Mouse (Mus musculus): Measurements from ENCODE around the gene 9930021J03Rik. TPM values are rescaled to one million over a fixed set of nuclear protein-coding genes. Genes with fewer than 3 reads are reported as not detected.

Gene 9930021J03Rik
- polyA plus RNA-seq, 1 experiment from 2014 or later = 8.1 TPM

DNA sequence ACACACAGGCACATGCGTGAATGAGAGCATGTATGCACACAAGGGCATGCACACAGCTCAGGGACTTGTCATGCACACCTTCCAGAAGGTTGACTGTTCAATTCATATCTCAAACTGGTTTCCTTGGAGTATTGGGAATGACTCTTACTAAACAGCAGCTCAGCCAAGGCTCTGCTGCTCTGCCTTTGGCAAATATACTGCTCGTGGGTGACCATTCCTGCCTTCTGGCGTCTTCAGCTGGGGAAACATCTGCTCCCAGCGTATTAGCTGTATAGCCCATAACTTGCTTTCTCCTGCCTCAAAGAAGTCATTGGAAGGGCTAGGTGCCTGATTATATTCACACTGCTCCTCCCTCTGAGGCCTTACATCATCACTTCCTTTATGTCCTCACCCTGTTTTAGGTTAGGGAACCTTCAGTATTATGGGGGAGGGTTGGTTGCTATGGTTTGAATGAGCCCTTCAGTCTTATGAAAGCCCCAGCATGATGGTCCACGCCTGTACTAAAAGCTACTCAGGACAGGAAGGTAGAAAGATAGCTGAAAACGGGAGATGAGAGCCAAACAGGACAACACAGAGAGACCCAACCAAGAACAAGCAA lies 127.5 kb downstream of the 9930021J03Rik start:
- H3K4me1 ChIP-seq = no peaks in the 10 kb centered on the region
- no peak for ATAC-seq (replicated peaks)
- WGBS = 85% methylated on average over 6 of the region's 6 CpGs

DNA sequence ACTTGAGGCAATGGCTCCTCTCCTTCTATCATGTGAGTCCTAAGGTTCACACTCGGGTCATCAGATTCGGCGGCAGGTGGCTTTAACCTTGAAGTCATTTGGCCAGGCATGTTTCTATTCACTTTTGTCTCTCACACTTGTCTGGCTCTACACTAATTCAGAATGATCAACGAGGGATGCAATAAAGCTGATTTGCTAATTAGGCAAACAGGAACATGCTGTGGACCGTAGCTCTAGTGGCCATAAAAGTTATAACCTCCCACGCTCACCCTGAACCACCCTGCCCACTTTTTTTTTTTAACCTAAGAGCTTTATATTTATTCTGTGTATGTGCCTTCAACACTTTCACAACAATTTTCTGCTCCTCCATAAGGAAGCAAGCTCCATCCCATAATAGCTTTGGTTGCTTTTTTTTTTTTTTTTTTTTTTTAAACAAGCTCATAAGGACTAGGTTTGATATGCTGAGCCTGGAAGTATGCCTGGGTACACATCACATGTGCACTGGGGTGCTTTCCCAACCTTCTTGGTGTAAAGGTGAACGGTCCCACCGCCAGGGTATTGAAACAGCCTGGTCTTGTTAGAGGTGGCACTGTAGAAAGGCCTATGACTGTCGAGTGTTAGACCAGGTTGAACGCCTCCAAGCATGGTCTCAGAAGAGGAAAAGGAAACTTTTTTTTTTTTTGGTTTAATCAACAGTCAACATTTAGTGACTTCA lies 129.2 kb downstream of the 9930021J03Rik start:
- ATAC-seq (replicated peaks) = no peak
- 67% methylated on average over 10 of the region's 10 CpGs for WGBS

More for the DNA sequence above, 127.5 kb downstream of the 9930021J03Rik start:
- no peaks in the 10 kb centered on the region for H3K9me3 ChIP-seq
- no peak overlapping the region for H3K9ac ChIP-seq (replicated peaks)
- H3K27me3 ChIP-seq = no peaks in the 10 kb centered on the region
- no peak overlapping the region for H3K4me3 ChIP-seq
- H3K27ac ChIP-seq (replicated peaks) = no peak overlapping the region
- H3K36me3 ChIP-seq = no peaks in the 10 kb centered on the region
- H3K4me2 ChIP-seq (replicated peaks) = no peak overlapping the region

DNA sequence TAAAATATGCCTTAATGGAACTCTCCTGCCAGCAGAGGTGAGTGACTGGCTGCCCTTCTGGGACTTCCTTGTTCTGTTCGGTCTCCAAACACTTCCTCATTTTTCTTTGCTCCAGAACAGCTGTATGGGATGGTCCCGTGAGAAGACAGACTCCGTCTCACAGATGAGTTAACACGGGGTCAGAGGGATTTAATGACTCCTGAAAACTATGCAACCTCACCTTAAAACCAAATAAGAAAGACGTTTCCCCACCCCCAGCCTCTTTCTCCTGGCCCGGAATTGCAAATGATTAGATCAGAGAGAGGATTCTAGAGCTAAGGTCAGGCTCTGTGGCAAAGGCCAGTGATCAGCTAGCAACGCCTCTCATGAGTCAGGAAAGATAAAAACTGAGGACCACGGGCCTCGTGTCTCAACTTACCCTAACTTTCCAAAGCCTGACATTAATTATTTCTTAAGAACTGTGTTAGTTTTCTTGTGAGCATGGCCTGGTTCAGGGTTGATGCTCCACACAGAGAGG lies 130.2 kb downstream of the 9930021J03Rik start:
- no peak overlapping the region for H3K9ac ChIP-seq (replicated peaks)
- H3K27ac ChIP-seq (replicated peaks) = no peak overlapping the region
- ATAC-seq (replicated peaks) = no peak
- no peak overlapping the region for H3K4me2 ChIP-seq (replicated peaks)
- H3K4me3 ChIP-seq = no peak overlapping the region
- WGBS = 77% methylated on average over 9 of the region's 9 CpGs
- H3K36me3 ChIP-seq = no peaks in the 10 kb centered on the region
- no peaks in the 10 kb centered on the region for H3K9me3 ChIP-seq
- H3K27me3 ChIP-seq = no peaks in the 10 kb centered on the region
- H3K4me1 ChIP-seq = no peaks in the 10 kb centered on the region

More for the DNA sequence above, 129.2 kb downstream of the 9930021J03Rik start:
- no peaks in the 10 kb centered on the region for H3K4me1 ChIP-seq
- H3K9ac ChIP-seq (replicated peaks) = no peak overlapping the region
- no peaks in the 10 kb centered on the region for H3K36me3 ChIP-seq
- no peak overlapping the region for H3K4me3 ChIP-seq
- no peaks in the 10 kb centered on the region for H3K27me3 ChIP-seq
- H3K27ac ChIP-seq (replicated peaks) = no peak overlapping the region
- no peak overlapping the region for H3K4me2 ChIP-seq (replicated peaks)
- no peaks in the 10 kb centered on the region for H3K9me3 ChIP-seq

DNA sequence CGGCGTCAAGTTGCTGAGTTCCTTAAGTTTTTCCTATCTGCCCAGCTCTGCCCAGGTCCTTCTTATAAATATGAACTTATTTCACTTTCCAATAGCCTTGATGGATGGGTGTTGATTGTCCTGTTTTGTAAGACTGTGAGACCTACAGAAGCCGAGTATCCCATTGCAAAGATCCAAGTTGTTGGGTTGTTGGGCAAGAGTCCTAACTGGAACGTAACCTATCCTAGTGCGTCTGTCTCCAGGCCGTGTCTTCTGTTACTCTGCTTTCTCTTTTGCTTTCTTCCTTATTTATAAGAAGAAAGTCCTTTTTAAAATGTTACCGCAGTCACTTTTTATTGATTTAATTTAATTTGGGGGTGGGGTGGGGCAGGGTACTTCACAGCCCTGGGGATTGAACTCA lies 130.8 kb downstream of the 9930021J03Rik start:
- no peaks in the 10 kb centered on the region for H3K4me1 ChIP-seq
- ATAC-seq (replicated peaks) = no peak
- H3K9me3 ChIP-seq = no peaks in the 10 kb centered on the region
- no peaks in the 10 kb centered on the region for H3K27me3 ChIP-seq
- H3K4me3 ChIP-seq = no peak overlapping the region
- H3K27ac ChIP-seq (replicated peaks) = no peak overlapping the region
- H3K4me2 ChIP-seq (replicated peaks) = no peak overlapping the region
- H3K9ac ChIP-seq (replicated peaks) = no peak overlapping the region
- no peaks in the 10 kb centered on the region for H3K36me3 ChIP-seq
- 95% methylated on average over 7 of the region's 7 CpGs for WGBS

DNA sequence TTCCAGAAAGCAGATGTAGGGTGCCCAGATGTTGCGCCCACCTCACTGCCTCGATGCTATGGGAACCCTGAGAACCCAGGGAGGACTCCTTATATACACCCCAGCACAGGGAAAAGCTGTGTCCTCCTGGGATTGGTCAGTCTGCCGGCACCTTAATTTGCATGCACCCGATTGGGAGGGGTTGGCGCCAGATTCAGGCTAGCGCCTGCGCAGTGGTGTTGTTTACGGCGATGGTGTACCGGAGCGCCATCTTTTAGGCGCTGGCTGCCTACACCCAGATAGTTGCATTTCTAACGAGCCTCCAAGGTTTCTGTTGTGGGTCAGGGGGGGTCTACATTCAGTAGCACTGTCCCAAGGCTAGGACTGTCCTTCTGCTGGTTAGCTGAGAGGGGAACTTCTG lies 133.1 kb downstream of the 9930021J03Rik start:
- no peak for ATAC-seq (replicated peaks)
- WGBS = 95% methylated on average over 13 of the region's 13 CpGs
- H3K9me3 ChIP-seq = no peaks in the 10 kb centered on the region

DNA sequence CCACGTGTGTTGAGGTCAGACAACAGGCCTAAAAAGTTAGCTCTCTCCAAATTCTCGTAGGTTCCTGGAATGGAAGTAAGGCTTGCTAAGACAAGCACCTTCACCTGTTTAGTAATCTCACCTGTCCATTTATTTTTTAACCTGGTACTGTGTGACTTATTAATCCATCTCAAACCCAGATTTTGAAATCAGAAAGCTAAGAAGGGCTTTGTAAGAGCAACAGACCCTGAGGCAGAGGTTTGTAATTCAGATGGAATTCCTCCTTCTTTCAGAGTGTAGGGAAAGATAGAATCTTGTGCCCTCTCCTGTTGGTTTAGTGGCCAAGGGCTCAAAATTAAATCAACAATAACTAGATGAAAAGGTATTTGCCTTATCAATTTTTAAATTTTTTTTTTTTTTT lies 134.6 kb downstream of the 9930021J03Rik start:
- Histone ChIP-seq H3K4me3 (no peak overlapping the region), H3K4me1 (no peaks in the 10 kb centered on the region), H3K36me3 (no peaks in the 10 kb centered on the region), H3K4me2 (replicated peaks) (no peak overlapping the region), H3K9me3 (no peaks in the 10 kb centered on the region), H3K27ac (replicated peaks) (no peak overlapping the region), H3K27me3 (no peaks in the 10 kb centered on the region), H3K9ac (replicated peaks) (no peak overlapping the region)
- 67% methylated on average over 2 of the region's 2 CpGs for WGBS
- ATAC-seq (replicated peaks) = no peak

More for the DNA sequence above, 133.1 kb downstream of the 9930021J03Rik start:
- Histone ChIP-seq H3K4me1 (no peaks in the 10 kb centered on the region), H3K4me2 (replicated peaks) (no peak overlapping the region), H3K9ac (replicated peaks) (no peak overlapping the region), H3K27ac (replicated peaks) (no peak overlapping the region), H3K36me3 (no peaks in the 10 kb centered on the region), H3K4me3 (no peak overlapping the region), H3K27me3 (no peaks in the 10 kb centered on the region)

DNA sequence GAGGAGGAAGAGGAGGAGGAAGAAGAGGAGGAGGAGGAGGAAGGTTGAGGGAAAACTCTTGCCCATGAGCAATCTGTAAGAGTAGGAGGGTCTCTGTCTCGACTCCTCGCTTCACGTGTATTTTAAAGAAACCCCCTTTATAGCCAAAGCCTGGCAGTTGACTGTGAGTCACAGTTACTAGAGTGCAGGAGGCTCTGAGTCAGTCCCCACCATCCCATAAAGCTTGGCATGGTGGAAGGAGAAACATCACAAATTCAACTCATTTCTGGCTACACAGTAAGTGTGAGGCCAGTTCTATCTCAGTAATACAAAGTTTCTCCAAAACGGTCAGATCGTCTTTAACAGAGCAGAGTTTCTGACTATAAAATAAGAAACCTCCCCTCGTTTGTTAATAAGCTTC lies 135.5 kb downstream of the 9930021J03Rik start:
- H3K9me3 ChIP-seq = no peaks in the 10 kb centered on the region
- WGBS = 91% methylated on average over 6 of the region's 6 CpGs
- no peak overlapping the region for H3K4me3 ChIP-seq
- no peak overlapping the region for H3K27ac ChIP-seq (replicated peaks)
- H3K27me3 ChIP-seq = no peaks in the 10 kb centered on the region
- H3K4me1 ChIP-seq = no peaks in the 10 kb centered on the region
- H3K9ac ChIP-seq (replicated peaks) = no peak overlapping the region
- H3K4me2 ChIP-seq (replicated peaks) = no peak overlapping the region
- no peak for ATAC-seq (replicated peaks)
- no peaks in the 10 kb centered on the region for H3K36me3 ChIP-seq

DNA sequence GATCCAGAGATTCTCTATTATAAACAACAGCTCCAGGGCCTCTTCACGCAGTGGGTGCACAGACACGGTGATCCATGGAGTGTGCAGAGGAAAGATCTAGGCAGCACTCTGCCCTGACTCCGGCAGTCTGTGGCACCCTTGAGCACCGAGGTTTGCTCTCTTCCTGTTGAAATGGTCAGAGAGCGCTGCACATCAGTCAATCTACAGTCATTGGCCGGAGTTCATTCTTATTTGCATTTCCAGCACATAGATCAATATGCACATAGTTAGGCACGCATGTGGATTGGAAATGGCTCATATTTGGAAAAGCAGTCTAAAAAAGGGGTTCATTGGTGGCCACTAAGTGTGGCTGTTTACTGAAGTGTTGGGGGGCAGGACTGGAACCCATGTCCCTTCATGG lies 137.7 kb downstream of the 9930021J03Rik start:
- H3K36me3 ChIP-seq = no peaks in the 10 kb centered on the region
- H3K9me3 ChIP-seq = no peaks in the 10 kb centered on the region
- WGBS = 90% methylated on average over 7 of the region's 7 CpGs
- no peak overlapping the region for H3K9ac ChIP-seq (replicated peaks)
- H3K4me3 ChIP-seq = no peak overlapping the region
- no peak overlapping the region for H3K27ac ChIP-seq (replicated peaks)
- ATAC-seq (replicated peaks) = no peak
- H3K4me1 ChIP-seq = no peaks in the 10 kb centered on the region
- no peak overlapping the region for H3K4me2 ChIP-seq (replicated peaks)
- no peaks in the 10 kb centered on the region for H3K27me3 ChIP-seq

DNA sequence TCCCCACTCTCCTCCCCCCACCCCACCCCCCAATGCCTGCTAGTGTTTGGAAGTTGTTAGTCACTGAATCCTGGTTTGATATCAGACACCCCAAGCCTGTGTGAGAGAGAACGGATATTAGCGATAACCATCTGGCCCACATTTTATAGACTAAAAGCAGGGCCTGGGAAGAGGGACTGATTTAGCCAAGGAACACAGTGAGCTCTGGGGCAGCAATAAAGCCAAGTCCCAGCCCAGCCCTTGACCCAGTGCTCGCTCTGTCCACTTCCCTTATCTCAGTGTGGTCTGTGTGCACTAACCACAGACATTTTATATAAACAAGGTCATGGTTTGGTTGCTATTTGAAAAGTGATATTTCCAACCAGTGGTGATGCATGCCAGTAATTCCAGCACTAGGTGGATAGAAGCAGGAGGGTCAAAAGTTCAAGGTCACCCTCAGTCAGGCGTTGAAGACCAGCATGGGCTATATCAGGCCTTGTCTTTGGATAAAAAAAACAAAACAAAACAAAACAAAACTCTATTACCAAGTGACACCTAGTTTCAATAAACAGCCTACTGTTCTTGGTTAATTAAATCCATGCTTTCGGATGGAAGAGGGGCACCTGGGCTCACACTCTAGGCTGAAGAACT lies 138.7 kb downstream of the 9930021J03Rik start:
- H3K9me3 ChIP-seq = no peaks in the 10 kb centered on the region
- WGBS = 89% methylated on average over 5 of the region's 5 CpGs
- no peak overlapping the region for H3K9ac ChIP-seq (replicated peaks)
- no peaks in the 10 kb centered on the region for H3K27me3 ChIP-seq
- H3K36me3 ChIP-seq = no peaks in the 10 kb centered on the region
- H3K4me1 ChIP-seq = no peaks in the 10 kb centered on the region
- ATAC-seq (replicated peaks) = no peak
- H3K4me3 ChIP-seq = no peak overlapping the region
- H3K27ac ChIP-seq (replicated peaks) = no peak overlapping the region
- H3K4me2 ChIP-seq (replicated peaks) = no peak overlapping the region

DNA sequence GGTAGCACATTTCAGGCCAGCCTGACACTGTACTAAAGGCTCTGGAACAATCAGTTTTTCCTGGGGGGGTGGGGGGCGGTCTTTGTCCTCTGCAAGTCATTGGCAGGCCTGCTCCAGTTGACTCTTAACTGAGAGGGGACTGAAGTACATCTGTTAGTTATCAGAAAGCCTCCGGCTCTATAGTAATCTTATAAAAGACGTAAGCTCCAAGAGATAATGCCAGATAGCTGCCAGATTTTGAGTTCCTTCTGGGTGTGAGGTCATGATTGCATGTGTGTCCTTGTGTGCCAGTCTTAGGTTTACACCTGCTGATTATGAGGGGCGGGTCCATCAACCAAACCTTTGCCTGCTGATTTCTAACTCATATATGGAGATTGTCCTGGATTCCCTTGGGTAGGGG lies 139.6 kb downstream of the 9930021J03Rik start:
- H3K36me3 ChIP-seq = no peaks in the 10 kb centered on the region
- no peak overlapping the region for H3K4me2 ChIP-seq (replicated peaks)
- H3K27ac ChIP-seq (replicated peaks) = no peak overlapping the region
- H3K4me3 ChIP-seq = no peak overlapping the region
- 90% methylated on average over 4 of the region's 4 CpGs for WGBS
- H3K9me3 ChIP-seq = no peaks in the 10 kb centered on the region
- no peak overlapping the region for H3K9ac ChIP-seq (replicated peaks)
- no peak for ATAC-seq (replicated peaks)
- no peaks in the 10 kb centered on the region for H3K4me1 ChIP-seq
- no peaks in the 10 kb centered on the region for H3K27me3 ChIP-seq

DNA sequence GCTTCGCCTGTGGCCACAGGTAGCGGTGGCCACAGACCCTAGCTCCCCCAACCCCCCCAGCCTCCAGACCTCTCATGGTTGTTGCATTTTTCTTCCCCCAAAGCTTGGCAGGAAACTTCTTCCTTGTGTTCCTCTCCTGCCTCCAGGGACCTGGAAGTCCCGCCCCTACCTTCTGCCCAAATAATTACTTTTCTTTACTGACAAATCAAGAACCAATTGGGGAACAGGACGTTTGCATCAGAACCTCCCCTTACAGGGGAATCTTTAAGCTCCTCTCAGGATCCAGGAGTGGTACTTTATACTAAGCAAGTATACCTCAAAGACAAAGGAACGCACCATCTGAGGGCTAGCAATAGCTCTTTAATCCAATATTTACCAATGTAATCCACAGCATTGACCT lies 140.9 kb downstream of the 9930021J03Rik start:
- no peak overlapping the region for H3K9ac ChIP-seq (replicated peaks)
- H3K4me2 ChIP-seq (replicated peaks) = no peak overlapping the region
- H3K36me3 ChIP-seq = no peaks in the 10 kb centered on the region
- no peak for ATAC-seq (replicated peaks)
- H3K4me3 ChIP-seq = no peak overlapping the region
- H3K27ac ChIP-seq (replicated peaks) = no peak overlapping the region
- no peaks in the 10 kb centered on the region for H3K9me3 ChIP-seq
- 81% methylated on average over 5 of the region's 5 CpGs for WGBS
- H3K4me1 ChIP-seq = no peaks in the 10 kb centered on the region
- no peaks in the 10 kb centered on the region for H3K27me3 ChIP-seq

All from forebrain, embryonic 15.5 days (tissue).